Mouse (Mus musculus) myocyte (in vitro differentiated cells): ENCODE measurements around the gene Gm20388.

Source experiments
- E2F4 ChIP-seq: IDR thresholded peaks from one replicate; pipeline ENCODE4 v1.6.1; 2011; ENCODE audit warnings: mild to moderate bottlenecking, control low read depth, moderate library complexity; ENCODE audit not compliant: insufficient read depth
- MYOG ChIP-seq, 3 experiments: IDR thresholded peaks; one replicate each; pipeline ENCODE4 v1.6.1; 2011; ENCODE audit warnings: control low read depth in 2 of 3, low read depth in 2 of 3, mild to moderate bottlenecking in 2 of 3; ENCODE audit not compliant: insufficient read length in 2 of 3, control insufficient read depth in 1 of 3, insufficient read depth in 1 of 3
- POLR2A ChIP-seq: IDR thresholded peaks from one replicate; pipeline ENCODE4 v1.6.1; 2011; ENCODE audit warnings: low read depth, mild to moderate bottlenecking, control low read depth, moderate library complexity; ENCODE audit not compliant: insufficient read length
- SRF ChIP-seq: IDR thresholded peaks from one replicate; pipeline ENCODE4 v1.6.1; 2011; ENCODE audit warnings: low read depth; ENCODE audit not compliant: control insufficient read depth, insufficient read length
- TCF12 ChIP-seq: IDR thresholded peaks from one replicate; pipeline ENCODE4 v1.6.1; 2011; ENCODE audit warnings: mild to moderate bottlenecking, control low read depth; ENCODE audit not compliant: poor library complexity, insufficient read depth, severe bottlenecking
- USF1 ChIP-seq: IDR thresholded peaks from one replicate; pipeline ENCODE4 v1.6.1; 2011; ENCODE audit warnings: low read depth, mild to moderate bottlenecking, control low read depth, moderate library complexity

DNA sequence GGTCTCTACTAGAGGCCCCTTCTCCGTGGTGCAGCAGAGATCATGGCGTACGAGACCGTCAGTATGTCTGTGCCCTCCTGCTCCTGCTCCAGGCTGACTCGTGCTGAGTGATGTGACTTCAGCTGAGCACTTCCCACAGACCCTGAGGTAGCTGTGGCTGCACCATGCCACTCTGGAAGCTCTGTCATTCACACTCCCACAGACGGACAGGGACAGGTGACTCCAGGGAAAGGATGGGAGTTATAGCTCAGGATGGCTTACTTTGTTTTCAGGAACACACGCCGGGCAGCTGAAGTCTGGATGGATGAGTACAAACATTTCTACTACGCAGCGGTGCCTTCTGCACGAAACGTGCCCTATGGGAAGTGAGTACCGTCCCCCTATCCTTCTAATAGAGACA is 4425.7 kb downstream of the Gm20388 start:
- TF ChIP-seq POLR2A: no peak
- no peak for TF ChIP-seq E2F4
- no peak for TF ChIP-seq SRF
- TF ChIP-seq USF1: no peak
- TF ChIP-seq MYOG (IDR thresholded peaks at IDR 0.05; ENCODE audit: control insufficient read depth in 1 of 3, insufficient read depth in 1 of 3, insufficient read length in 2 of 3, low read depth in 2 of 3): no peak
- no peak for TF ChIP-seq TCF12
